Mouse (Mus musculus) inflammation-experienced regulatory T-cells, adult 6 months (primary cell): ENCODE results near the gene Lemd1. TPM values are rescaled to one million over a fixed set of nuclear protein-coding genes. Genes with fewer than 3 reads are reported as not detected.

Source experiments
- ATAC-seq: one replicate; pipeline ENCODE4 v1.8.0; 2017
- polyA plus RNA-seq, 3 experiments: library from polyadenylated mRNA; unstranded; fragments of 100-300 nt; shearing (Covaris generic); gene quantifications; one replicate each; pipeline ENCODE4 v1.2.1; 2017

The Lemd1 gene
- polyA plus RNA-seq, 3 experiments from 2014 or later, result not detected

DNA sequence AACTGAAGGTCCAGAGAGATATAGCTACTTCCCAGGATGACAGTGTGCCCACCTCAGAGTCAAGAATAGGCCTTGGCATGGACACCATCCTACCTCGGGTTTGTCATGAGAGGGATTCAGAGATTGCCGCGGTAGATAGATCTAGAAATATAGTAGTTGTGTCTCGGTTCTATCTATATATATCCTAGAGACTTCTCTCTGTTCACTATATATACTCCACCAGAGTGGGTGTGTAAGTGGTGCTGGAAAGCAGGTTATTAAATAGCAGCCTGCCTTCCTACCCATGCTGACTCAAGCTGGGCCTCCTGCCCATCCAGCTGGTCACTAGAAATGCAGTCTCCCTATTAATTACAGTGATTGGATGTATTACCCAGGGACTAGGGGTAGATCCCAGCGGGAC is 11.5 kb downstream of the Lemd1 start:
- no peak for ATAC-seq

DNA sequence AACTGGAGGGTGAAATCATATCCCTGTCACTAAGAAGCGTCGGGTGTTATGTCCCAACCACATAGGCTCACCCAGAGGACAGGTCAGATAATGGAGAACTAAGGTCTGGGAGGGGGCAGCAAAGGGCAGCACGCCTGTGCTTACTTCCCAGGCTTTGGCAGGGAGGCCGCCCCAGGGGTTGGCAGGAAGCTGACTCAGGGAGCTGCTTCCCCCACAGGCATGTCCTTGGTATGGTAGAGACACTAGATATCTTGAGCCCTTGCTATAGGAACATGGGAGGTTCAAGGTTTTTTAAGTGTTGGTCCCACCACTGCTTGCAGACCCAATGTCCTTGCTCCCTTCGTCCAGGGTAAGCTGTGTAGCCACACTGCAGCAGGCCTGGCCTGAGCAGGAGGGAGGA is 14.7 kb downstream of the Lemd1 start:
- ATAC-seq, result no peak

DNA sequence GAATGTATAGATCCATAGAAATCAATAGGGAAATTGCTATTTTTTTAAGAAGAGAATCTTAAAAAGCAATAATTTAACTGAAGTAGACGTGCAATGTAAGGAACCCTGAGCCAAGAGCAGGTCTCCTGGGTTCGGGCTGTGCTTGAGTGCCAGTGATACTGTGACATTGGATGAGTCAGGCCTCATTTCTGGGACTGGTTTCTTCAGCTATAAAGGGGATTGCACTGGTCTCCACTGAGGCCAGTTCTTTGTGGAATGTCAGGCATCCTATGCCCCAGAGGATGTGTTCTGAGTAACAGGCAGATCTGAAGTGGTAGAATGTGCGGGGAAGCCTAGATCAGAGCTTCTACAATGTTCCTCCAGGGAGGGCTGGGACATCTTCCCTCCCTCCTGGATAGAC is 15.6 kb downstream of the Lemd1 start:
- ATAC-seq, result no peak

DNA sequence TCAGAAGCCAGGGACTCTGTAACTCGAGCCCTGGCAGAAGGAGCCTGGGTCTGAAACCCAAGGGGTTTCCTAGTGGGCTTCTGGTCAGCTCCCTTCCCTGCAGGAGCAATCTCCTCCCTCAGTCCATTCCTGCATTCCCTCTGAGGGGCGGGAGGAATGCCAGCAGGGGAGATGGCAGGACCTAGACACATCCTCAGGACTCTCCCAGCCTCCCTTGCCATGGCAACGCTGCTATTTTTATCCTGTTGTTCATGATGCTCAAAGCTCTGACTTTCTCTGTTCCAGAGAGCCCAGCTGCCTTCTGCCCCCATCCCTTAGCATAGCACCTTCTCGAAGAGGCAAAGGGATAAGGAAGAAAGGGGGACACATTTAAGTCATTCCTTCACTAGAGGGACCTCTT is 16.9 kb downstream of the Lemd1 start:
- ATAC-seq, result no peak

DNA sequence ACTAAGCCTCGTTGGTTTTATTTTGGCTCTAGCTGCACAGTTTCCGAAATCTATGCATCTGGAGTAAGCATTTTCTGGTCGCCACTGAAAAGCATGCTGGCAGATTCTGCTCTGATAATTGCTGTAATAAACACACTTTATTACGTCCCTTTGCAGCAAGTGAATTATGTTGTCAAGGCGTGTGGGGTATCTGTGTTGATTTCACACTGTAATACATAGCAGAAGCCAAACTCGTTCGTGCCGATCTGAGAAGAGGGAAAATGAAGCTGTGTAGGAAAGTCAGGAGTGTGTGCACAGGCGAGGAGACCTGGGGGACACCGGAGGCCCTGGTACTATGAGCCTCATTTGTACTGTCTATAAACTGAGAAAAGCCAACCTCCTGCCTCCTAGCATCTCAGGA is 18.2 kb downstream of the Lemd1 start:
- no peak for ATAC-seq

DNA sequence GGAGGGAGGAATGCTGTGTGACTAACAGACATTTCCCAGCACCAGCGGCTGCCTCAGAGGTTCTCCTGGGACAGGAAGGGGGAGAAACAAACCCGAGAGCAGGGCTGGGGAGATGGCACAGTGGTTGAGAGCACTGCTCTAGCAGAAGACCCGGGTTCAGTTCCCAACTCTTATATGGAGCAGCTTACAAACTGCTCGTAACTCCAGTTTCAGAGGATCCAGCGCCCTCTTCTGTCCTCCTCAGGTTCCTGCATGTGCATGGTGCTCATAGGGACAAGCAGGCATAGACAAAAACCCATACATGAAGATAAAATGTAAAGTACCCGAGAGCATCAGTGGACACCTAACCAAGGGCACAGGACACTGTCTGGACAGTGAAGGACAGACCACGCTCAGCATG is 19.7 kb downstream of the Lemd1 start:
- no peak for ATAC-seq

DNA sequence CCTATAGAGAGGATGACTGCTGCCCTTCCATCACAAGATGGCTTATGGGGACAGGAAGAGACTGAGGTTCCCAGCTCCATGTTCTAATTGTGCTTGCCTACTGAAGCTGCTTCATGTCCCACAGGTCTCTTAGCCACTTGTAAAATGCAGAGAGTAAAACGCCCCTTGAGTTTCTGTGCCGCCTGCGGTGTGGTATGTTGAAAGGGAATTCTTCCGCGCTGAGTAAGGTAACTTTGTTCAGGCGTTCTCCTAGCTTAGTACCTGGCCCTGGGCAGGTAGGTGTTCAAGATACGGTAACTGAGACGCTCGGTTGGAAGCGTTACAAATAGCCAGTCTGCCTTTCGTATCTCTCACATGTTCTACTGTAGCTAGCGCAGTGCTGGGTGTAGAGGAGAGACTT is 20.4 kb downstream of the Lemd1 start:
- ATAC-seq, result no peak

DNA sequence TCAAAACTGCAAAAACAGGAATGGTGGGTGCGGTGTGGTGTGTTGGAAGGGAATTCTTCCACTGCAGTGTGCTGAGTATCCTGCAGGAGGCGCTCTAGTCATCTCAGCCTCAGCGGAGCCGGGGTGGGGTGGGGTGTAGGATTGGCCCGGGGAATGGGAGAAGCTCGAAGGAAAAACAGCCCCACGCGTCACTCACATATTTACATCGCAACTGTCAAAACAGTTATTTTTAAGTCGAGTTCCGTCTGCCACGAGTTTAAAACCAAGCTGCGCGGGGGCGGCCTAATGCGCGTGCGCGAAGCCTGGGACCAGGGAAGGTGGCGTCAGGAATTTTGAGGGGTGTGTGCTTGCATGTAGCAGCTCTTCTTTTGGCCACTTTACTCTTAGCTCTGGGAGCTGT is 21.0 kb downstream of the Lemd1 start:
- ATAC-seq, result no peak

DNA sequence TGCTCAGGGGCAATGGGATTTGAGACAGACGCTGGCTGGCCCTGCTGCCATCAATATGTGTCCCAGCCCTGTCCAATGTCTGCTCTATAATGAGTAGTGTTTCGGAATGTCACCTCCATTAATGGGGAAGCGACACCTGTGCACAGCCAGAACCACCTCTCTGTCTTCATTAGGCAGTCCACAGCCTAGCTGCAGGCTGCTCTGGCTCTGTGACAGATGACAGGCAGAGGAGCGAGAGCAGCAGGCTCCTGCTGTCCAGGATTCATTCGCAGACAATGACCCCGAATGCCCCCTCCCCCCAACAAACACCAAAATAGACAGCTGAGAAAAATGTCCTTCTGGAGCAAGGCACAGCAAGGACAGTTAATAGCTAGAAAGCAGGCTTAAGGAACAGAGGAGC is 21.8 kb downstream of the Lemd1 start:
- no peak for ATAC-seq

DNA sequence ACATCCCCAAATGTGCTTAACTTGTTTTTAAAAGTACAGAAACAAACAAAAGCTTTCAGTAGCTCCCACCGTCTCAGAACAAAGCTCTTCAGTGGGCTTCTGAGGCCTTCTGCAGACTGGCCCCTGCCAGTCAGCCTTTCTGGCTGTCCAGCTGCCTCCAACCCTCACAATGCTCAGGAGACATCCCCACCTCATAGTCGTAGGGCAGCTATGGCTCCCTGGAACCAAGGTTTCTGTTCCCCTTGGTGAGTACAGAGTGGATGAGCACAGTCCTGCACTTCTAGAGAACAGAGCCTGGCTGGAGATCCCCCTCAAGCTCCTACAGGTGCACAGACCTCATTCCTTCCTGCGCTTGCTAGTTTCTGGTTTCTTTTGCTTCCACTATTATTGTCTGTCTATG is 25.0 kb downstream of the Lemd1 start:
- ATAC-seq, result no peak

DNA sequence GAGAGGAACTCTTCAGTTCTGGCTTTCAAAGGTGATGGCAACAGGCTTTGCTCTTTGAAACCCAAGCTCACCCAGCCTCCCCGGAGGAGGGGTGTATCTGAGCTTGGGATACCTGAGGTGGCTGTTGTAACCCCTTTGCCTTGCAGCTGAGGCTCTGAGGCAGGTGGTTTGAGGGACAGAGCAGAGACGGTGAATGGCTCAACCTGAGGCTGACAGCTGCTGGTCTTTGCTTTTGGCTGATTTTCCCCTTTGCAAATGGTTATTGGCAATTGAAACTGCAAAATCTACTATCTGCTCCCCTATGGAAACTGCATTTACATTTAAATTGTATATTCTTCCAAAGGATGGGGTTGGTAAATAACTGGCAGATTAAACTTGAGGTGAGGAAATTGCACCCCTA is 30.4 kb downstream of the Lemd1 start:
- ATAC-seq, result no peak

DNA sequence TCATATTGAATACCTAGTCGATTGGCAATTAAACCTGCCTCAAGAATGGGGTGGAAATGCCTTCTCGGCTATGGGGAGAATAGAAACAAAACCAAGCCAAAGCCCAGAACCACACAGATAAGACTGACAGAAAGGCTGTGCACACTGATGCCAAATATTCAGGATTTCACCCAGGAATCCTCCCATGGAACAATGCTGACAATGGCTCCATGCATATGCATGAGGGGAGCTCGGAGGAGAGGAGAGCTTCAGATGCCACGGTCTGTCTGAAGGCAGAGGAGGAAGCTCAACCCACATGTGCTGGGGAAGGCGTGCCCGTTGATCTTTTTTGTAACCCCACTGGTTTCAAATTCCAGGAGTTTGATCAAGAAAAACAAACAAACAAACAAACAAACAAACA is 30.9 kb downstream of the Lemd1 start:
- ATAC-seq, result no peak

DNA sequence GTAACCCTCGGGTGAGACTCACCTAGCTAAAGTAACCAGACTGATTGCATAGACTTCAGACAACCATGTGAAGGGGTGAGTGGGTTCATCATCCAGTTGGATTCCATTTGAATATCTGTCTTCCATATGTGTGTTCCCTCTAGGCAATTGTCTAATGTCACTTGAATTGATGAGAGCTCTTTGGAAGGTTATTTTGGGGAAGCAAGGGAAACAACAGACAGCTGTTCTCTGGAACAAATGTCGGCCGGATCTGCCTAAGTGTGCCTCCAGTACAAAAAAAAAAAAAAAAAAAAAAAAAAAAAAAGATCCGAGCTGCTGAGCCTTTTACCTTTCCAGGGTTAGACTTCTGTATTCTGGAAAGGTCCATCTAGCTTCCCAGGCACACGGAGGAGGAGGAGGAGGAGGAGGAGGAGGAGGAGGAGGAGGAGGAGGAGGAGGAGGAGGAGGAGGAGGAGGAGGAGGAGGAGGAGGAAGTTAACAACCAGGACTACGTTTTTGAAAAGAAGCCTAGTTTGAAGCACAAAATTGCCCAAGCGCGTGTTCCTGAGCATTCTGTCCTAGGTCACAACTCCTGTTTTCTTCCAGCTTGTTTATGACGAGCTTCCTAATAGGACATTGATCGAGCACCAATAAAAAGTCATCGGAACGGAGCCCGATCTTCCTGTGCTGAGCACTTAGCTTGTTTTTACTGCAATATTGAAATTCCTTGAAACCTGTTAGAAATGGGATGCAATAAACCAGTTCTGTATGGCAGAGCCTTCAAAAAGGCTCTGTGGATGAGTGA is 35.3 kb downstream of the Lemd1 start:
- ATAC-seq, result no peak

DNA sequence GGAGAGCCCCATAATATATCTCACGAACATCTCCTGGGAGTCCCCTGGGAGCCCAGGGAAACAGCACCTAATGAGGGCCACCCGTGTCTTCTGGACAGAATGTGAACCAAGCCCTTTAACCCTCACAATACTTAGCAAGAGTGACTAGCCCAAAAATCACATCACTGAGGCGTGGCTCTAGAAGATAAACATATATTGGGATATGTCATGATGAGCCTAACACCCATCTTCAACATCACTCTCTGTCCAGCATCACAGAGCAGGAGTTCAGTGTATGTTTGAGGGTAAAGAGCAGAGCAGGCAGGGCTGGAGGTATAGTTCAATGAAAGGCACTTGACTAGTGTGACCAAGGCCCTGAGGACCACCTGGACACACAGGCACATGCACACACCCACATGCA is 38.4 kb downstream of the Lemd1 start, which contains the start of gene Gm10188:
TSS of gene Gm10188 (minus strand) at position 101 of the 400 bp plus-strand sequence.
- no peak for ATAC-seq

DNA sequence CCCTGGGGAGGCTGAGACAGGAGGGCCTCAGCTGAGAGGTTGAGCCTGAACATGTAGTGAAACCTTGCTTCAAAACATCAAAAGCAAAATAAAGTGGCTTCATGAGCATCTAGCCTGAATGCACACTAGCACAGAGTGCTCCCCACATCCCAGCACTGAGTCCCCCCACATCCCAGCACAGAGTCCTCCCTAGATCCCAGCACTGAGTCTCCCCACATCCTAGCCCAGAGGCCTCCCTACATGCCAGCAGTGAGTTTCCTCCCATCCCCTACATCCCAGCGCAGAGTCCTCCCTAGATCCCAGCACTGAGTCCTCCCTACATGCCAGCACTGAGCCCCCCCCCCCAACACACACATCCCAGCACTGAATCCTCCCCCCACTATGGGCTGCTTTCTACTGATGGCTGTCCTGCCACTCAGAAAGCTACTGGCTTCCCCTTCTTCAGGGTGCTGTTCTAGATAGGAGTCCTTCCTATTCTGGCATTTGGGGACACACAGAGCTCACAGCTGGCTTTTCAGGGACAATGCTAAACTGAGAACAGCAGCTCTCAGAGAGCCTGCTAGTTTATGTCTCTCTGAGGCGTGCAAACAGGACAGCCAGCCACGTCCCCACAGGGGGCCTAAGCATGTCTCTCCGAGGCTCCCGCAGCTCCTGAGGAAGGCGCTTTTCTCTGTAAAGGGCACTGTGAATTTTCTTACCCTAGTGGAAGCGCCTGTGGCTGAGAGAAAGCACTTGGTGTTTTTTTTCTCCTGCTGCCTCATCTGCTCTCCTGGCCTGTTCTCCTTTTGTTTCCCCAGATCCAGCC is 40.4 kb downstream of the Lemd1 start:
- ATAC-seq, result no peak

DNA sequence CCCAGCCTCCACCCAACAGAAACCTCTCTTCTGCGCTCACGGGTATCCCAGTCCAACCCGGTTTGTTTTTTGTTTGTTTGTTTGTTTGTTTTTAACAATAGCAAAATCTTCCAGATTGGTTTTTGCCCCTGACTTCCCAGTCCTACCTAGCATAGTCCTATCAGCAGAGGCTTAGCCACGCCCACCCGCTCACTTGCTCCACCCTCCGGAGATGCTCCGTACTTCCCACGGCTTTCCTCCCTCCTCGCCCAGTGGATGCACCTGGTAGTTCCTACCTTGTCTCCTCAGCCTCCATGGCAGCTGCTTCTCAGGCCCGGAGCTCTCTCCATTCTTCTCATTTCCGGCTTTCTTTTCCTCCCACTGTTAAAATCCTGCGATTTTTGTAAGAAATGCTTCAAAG is 42.3 kb downstream of the Lemd1 start:
- ATAC-seq, result no peak

DNA sequence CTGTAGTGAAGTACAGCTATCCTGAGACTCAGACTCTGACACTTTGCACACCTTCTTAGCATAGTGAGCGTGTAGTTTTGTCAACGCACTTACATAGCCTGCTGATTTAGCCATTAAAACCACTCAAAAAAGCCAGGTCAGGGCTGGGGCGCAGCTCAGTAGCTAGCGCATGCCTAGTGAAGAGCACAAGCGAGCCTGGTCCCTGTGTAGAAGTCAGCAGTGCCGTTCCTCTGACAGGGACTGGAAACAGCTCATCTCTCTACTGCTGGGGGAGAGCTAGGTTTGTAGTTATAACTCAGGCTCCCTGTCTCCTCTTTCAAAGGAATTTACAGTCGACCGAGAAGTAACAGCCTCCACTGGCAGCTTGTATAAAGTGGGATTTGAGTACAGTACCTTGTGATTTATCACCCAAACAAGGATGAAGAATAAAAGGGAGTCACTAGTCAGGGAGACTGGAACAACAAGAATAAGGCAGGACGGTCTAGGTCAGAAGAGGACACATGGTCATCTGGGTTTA is 43.6 kb downstream of the Lemd1 start:
- ATAC-seq, result no peak

DNA sequence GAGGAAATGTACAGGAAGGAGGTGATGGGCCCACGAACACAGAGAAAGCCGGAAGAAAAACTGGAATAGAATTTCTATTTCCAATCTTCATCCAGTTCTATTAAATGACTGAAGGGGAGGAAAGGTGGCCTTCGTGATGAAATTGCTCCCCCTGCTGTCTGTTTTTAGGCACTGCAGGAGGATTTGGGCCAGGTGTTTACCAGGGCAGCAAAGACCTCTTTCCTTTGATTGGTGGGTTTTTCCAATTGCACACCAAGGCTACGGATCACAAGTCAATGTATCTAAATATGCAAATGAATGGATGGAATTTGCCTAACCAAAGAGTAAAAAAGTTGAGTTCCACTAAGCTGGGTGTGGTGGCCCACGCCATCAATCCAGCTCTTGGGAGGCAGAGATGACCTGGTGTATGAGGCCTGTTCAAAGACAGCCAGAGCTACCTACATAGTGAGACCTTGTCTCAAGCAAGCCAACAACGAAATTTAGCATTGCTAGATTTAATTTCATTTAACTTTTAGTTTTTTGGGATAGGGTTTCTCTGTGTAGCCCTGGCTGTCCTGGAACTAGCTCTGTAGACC is 46.4 kb downstream of the Lemd1 start:
- ATAC-seq, result no peak

DNA sequence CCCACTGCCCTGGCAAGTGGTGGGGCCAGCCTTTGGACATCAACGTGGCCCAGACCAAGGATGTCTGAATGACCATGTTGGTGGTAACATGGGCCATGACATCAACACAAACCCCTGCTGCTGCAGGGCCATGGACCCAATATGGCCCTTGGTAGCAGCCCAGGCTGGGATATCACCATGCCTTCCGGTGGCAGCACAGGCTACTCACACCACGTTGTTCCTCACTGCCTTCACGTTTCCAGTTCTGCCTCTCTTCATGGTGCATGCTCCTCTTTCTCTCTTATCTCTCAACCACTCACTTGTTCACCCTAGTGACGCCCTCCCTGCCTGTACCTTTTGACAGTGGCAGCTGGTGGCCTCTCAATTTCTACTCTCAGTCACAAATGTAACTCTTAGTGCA is 53.8 kb downstream of the Lemd1 start:
- ATAC-seq, result no peak

DNA sequence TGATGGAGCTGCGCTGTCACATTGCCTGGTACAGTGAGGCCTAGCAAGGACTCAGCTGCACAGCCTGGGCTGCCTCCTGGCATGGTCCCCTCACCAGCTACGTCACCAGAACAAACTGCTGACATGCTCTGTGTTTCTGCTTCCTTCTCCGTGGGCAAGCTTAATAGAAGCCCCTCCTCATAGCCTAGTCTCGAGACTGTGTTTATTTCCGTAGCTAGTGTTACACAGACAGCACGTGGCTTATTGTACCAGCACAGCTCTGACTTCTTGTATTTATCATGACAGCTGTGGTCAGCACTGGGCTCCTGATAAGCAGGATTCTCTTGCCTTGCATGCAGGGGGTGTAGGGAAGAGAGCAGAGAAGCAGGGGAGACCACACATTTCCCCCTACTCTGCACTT is 54.9 kb downstream of the Lemd1 start:
- no peak for ATAC-seq

DNA sequence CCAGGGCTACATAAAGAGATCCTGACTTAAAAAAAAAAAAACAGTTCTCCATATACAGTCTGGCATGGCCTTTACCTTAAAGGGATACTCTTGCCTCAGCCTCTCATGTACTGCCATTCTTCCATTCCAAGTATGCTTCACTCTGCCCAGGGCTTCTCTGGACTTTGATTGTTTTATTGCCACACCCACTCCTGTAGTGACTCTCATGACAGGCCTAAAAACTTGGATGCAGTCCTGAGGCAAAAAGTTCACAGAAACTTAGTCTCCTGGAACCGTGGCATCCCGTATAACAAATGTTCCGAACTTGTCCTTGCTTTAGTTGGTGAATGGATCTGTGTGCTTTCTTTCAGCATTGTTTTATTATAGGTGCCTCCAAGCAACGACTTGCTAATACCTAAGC is 55.4 kb downstream of the Lemd1 start:
- ATAC-seq, result no peak

DNA sequence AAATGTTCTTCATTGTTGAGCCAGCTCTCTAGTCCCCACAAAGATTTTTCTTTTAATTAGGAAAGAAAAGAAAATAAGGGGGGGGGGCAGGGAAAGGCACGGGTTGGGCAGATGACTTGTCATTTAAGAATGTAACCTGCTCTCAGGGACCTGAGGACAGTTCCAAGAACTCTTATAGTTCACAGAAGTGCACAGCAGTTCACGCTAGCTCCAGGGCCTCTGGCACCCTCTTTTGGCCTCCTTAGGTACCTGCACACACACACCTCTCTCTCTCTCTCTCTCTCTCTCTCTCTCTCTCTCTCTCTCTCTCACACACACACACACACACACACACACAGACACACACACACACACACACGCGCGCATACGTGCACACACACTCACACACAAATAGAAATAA is 63.2 kb downstream of the Lemd1 start:
- no peak for ATAC-seq

DNA sequence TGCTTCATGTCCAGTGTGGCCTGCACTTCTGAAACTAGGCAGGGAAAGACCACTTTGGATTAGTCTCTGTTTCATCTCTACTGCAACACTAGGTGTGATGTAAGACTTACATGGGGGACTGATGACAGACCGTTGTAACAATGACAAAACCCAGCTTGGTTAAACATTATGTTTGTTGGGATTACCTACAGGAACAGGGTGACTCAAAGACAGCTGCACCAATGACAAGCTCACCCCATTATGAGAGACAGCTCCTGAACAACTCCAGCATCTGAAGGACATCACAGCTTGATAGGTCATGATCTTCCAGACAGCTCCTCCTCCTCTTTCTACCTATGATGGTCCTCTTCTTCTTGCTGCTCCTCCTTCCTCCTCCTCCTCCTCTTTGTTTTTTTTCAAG is 69.1 kb downstream of the Lemd1 start:
- ATAC-seq, result no peak

DNA sequence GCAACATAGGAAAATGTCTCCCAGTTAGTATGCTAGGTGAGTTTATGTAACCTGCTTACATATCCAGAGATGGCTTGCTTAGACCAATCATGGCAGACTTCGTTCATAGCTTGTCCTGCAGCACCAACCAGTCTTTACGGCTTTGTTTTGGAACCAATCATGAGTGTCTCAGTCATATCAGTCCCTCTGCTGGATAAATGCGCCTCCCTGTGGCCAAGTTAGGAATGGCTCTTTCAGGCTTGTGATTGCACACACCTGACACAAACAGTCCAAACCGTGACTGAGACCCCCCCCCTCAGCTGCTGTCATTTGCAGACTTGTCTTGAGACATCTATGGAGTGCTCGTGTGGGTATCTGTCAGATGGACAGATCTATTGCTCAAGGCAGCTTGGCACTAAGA is 69.8 kb downstream of the Lemd1 start:
- no peak for ATAC-seq
